Mouse (Mus musculus): ENCODE measurements around the gene Coro2b. TPM values are rescaled to one million over a fixed set of nuclear protein-coding genes. Genes with fewer than 3 reads are reported as not detected.

The Coro2b gene
- polyA plus RNA-seq, 1 experiment from 2014 or later, result 6.3 TPM

GRCm38 (mm10) chr9:62381402-62381913, 155.4 kb downstream of the Coro2b start:
- peaks cover 37% of the 10 kb centered on the region for H3K36me3 ChIP-seq
- no peaks in the 10 kb centered on the region for H3K27me3 ChIP-seq (ENCODE audit: insufficient read depth, poor library complexity, severe bottlenecking)
- no peak overlapping the region for H3K4me3 ChIP-seq
- WGBS, result 32% methylated on average over 8 of the region's 8 CpGs
- H3K9me3 ChIP-seq, result no peaks in the 10 kb centered on the region
- H3K27ac ChIP-seq, result peak overlapping the region; percentile 48; the same call in 1 of the 2 replicates
- peaks cover 24% of the 10 kb centered on the region for H3K4me1 ChIP-seq
- no peak for DNase-seq (ENCODE audit: low spot score)

DNA sequence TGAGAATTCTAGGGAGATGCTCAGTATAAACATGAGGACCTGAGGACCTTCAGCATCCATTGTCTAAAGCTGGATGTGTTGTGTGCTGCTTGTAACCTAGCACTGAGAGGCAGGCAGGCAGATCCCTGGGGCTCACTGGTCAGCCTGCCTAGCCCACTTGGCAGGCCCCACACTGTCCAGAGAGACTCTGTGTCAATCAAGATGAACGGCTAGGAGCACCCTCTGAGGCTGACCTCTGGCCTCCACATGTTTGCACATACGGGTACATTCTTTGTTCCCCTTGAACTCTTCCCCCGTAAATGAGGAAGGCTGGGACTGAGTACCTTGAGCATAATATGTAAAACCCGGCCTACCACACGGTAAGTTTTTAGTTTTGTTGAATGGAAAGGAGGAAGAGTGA, 156.5 kb downstream of the Coro2b start:
- no peak for DNase-seq (ENCODE audit: low spot score)
- Histone ChIP-seq H3K4me3 (no peak overlapping the region), H3K27ac (peak overlapping the region; percentile 48; the same call in 1 of the 2 replicates), H3K4me1 (peaks cover 24% of the 10 kb centered on the region), H3K9me3 (no peaks in the 10 kb centered on the region), H3K36me3 (peaks cover 48% of the 10 kb centered on the region), H3K27me3 (ENCODE audit: insufficient read depth, poor library complexity, severe bottlenecking) (no peaks in the 10 kb centered on the region)
- WGBS, result 70% methylated on average over 5 of the region's 5 CpGs

- DNase-seq (ENCODE audit: low spot score), result no peak
- no peak overlapping the region for H3K4me3 ChIP-seq
- H3K9me3 ChIP-seq, result no peaks in the 10 kb centered on the region
- 95% methylated on average over 10 of the region's 10 CpGs for WGBS
- H3K36me3 ChIP-seq, result peaks cover 71% of the 10 kb centered on the region
- H3K27me3 ChIP-seq (ENCODE audit: insufficient read depth, poor library complexity, severe bottlenecking), result no peaks in the 10 kb centered on the region
- H3K4me1 ChIP-seq, result peaks cover 36% of the 10 kb centered on the region
- no peak overlapping the region for H3K27ac ChIP-seq
Observed at GRCm38 (mm10) chr9:62377897-62378296, 158.9 kb downstream of the Coro2b start.

DNA sequence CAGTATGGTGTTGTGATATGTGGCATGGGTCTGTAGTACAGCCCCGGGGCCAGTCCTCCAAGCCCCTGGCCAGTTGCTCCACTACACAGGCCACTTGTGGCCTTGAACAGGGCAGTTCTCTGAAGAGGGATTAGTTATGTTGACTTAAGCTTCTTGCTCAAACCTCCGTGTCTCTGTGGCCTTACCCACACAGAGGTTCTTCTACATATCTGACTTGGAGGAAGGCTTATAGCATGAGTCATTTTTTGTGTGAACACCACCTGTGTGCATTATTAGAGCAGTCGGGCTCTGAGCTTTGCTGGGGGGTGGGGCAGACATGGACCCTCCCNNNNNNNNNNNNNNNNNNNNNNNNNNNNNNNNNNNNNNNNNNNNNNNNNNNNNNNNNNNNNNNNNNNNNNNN, 162.6 kb downstream of the Coro2b start:
- H3K4me3 ChIP-seq, result no peak overlapping the region
- peaks cover 80% of the 10 kb centered on the region for H3K36me3 ChIP-seq
- no peaks in the 10 kb centered on the region for H3K9me3 ChIP-seq
- H3K27ac ChIP-seq, result no peak overlapping the region
- no peak for DNase-seq (ENCODE audit: low spot score)
- H3K4me1 ChIP-seq, result peaks cover 46% of the 10 kb centered on the region
- 81% methylated on average over 3 of the region's 3 CpGs for WGBS
- H3K27me3 ChIP-seq (ENCODE audit: insufficient read depth, poor library complexity, severe bottlenecking), result no peaks in the 10 kb centered on the region

DNA sequence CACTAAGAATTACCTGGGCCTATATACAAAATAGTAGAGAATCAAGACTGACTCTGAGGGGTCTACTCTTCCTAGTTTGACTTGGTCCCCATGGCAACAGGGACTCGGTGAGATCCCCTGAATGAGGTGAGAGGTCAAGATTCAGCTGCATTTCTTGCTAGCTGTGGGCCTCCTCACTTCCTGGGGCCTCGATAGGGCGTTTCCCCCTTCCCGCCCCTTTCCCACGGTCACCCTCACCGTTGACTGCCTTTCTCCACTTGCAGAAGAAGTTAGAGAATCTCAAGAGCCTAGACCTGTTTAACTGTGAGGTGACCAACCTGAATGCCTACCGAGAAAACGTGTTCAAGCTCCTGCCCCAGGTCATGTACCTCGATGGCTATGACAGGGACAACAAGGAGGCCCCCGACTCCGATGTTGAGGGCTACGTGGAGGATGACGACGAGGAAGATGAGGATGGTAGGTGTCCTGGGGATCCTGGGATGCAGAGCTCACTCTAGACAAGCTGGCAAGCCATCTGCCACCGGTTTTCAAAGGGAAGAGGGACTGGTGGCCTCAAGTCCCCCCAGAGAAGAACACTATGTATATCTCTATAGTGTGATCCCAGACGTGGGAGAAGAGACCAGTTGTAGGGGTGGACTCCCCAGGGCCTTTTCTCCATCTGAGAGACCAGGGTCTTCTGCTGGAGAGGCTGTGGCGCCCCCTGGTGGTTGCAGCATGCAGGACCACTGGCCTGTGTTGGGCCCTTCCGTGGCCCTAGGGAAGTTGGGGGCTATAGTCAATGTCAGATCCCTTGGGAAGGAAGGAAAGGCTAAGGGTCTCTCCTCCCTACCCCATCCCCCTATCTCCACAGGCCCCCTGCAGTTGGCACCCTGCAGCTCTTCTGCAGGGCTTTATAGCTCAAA, 163.4 kb downstream of the Coro2b start:
- no peaks in the 10 kb centered on the region for H3K9me3 ChIP-seq
- H3K4me1 ChIP-seq, result peaks cover 54% of the 10 kb centered on the region
- no peaks in the 10 kb centered on the region for H3K27me3 ChIP-seq (ENCODE audit: insufficient read depth, poor library complexity, severe bottlenecking)
- DNase-seq (ENCODE audit: low spot score), result no peak
- 60% methylated on average over 18 of the region's 18 CpGs for WGBS
- H3K4me3 ChIP-seq, result no peak overlapping the region
- H3K27ac ChIP-seq, result peak overlapping the region; percentile 14; the same call in 1 of the 2 replicates
- peaks cover 81% of the 10 kb centered on the region for H3K36me3 ChIP-seq

GRCm38 (mm10) chr9:62372556-62373221, 164.2 kb downstream of the Coro2b start:
- Histone ChIP-seq H3K36me3 (peaks cover 74% of the 10 kb centered on the region), H3K27ac (no peak overlapping the region), H3K27me3 (ENCODE audit: insufficient read depth, poor library complexity, severe bottlenecking) (no peaks in the 10 kb centered on the region), H3K4me3 (no peak overlapping the region), H3K4me1 (peaks cover 62% of the 10 kb centered on the region), H3K9me3 (no peaks in the 10 kb centered on the region)
- 80% methylated on average over 9 of the region's 9 CpGs for WGBS
- no peak for DNase-seq (ENCODE audit: low spot score)

GRCm38 (mm10) chr9:62371745-62372555, 164.9 kb downstream of the Coro2b start:
- no peak for DNase-seq (ENCODE audit: low spot score)
- no peak overlapping the region for H3K4me3 ChIP-seq
- peaks cover 66% of the 10 kb centered on the region for H3K36me3 ChIP-seq
- WGBS, result 80% methylated on average over 16 of the region's 16 CpGs
- H3K9me3 ChIP-seq, result no peaks in the 10 kb centered on the region
- peaks cover 69% of the 10 kb centered on the region for H3K4me1 ChIP-seq
- no peak overlapping the region for H3K27ac ChIP-seq
- H3K27me3 ChIP-seq (ENCODE audit: insufficient read depth, poor library complexity, severe bottlenecking), result no peaks in the 10 kb centered on the region

- peaks cover 54% of the 10 kb centered on the region for H3K36me3 ChIP-seq
- no peaks in the 10 kb centered on the region for H3K27me3 ChIP-seq (ENCODE audit: insufficient read depth, poor library complexity, severe bottlenecking)
- H3K27ac ChIP-seq, result no peak overlapping the region
- H3K4me3 ChIP-seq, result no peak overlapping the region
- 62% methylated on average over 6 of the region's 6 CpGs for WGBS
- H3K9me3 ChIP-seq, result no peaks in the 10 kb centered on the region
- DNase-seq (ENCODE audit: low spot score), result no peak
- peaks cover 81% of the 10 kb centered on the region for H3K4me1 ChIP-seq
Observed at GRCm38 (mm10) chr9:62370648-62371280, 166.1 kb downstream of the Coro2b start.

DNA sequence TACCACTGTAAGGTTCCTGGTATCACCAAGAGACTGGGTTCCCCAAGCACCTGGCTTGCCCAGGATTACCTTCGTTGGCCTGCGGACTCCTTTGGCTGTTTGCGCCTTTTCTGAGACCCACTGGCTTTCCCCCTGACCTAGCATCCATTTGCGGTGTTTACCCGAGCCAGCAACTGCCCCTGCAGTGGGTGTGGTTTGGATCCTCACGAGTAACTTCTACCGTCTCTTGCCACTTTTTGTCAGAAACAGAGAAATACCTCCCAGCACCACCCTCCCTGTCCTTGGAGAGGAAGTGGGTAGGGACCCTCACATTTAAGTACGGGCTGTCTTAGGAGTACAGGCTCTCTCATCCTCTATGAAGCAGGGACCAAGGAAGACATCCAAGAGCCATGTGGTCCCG, 166.7 kb downstream of the Coro2b start:
- whole genome bisulfite sequencing, result 64% methylated on average over 9 of the region's 9 CpGs
- Histone ChIP-seq H3K36me3 (peaks cover 48% of the 10 kb centered on the region), H3K27ac (no peak overlapping the region), H3K4me1 (peaks cover 87% of the 10 kb centered on the region), H3K27me3 (ENCODE audit: insufficient read depth, poor library complexity, severe bottlenecking) (no peaks in the 10 kb centered on the region), H3K9me3 (no peaks in the 10 kb centered on the region), H3K4me3 (no peak overlapping the region)
- no peak for DNase-seq (ENCODE audit: low spot score)

Other genes with a start within 250 kb of the Coro2b start
- gene Anp32a, start 195.8 kb downstream of the Coro2b start, polyA plus RNA-seq (2016; fragmentation: Nextera tagmentation; extraction: Ambion mirVana), result 160 and 178 TPM in 2 replicates
- 0.36 and 0.62 TPM in 2 replicates for gene Itga11, start 140.8 kb upstream of the Coro2b start, polyA plus RNA-seq (2016; fragmentation: Nextera tagmentation; extraction: Ambion mirVana)

All from heart, embryonic 10.5 days (tissue).